Mouse (Mus musculus) liver, postnatal 0 days (tissue): ENCODE results near the gene AL731706.2. TPM values are rescaled to one million over a fixed set of nuclear protein-coding genes. Genes with fewer than 3 reads are reported as not detected.

Source experiments
- ATAC-seq: fragments of 200-750 bp; cut with Nextera tagmentation; 2 replicates; pipeline ENCODE4 v1.8.0; 2017; ENCODE audit warnings: mild to moderate bottlenecking, moderate library complexity
- DNase-seq: peaks from one replicate; pipeline ENCODE4 v3.0.0-alpha.2; 2016
- H3K27ac ChIP-seq: fragments of 300-500 bp; sonication (generic); 2 replicates; pipeline ENCODE4 v1.5.1; 2014; ENCODE audit warnings: antibody characterized with exemption, moderate library complexity, mild to moderate bottlenecking, low read depth
- H3K27me3 ChIP-seq: fragments of 300-500 bp; sonication (generic); 2 replicates; pipeline ENCODE4 v1.6.1; 2014; ENCODE audit warnings: low read length, control low read depth, mixed read lengths; ENCODE audit not compliant: insufficient read depth
- H3K36me3 ChIP-seq: fragments of 300-500 bp; sonication (generic); replicated peaks from 2 replicates; pipeline ENCODE4 v1.6.1; 2014; ENCODE audit warnings: mild to moderate bottlenecking, control low read depth, low read length, moderate library complexity, mixed read lengths; ENCODE audit not compliant: insufficient read depth
- H3K4me1 ChIP-seq: fragments of 300-500 bp; sonication (generic); 2 replicates; pipeline ENCODE4 v1.6.1; 2014; ENCODE audit warnings: antibody characterized with exemption, mild to moderate bottlenecking, control low read depth; ENCODE audit not compliant: insufficient read depth
- H3K4me2 ChIP-seq: fragments of 300-500 bp; sonication (generic); 2 replicates; pipeline ENCODE4 v1.6.1; 2014; ENCODE audit warnings: low read depth, mild to moderate bottlenecking, low read length, moderate library complexity, mixed read lengths
- H3K4me3 ChIP-seq: fragments of 300-500 bp; sonication (generic); 2 replicates; pipeline ENCODE4 v1.5.1; 2014; ENCODE audit warnings: low read depth, low read length
- H3K9ac ChIP-seq: fragments of 300-500 bp; sonication (generic); replicated peaks from 2 replicates; pipeline ENCODE4 v1.6.1; 2014; ENCODE audit warnings: mild to moderate bottlenecking, moderate library complexity
- H3K9me3 ChIP-seq: fragments of 300-500 bp; sonication (generic); 2 replicates; pipeline ENCODE4 v1.6.1; 2016; ENCODE audit warnings: mild to moderate bottlenecking, control low read depth, low read length, mixed read lengths
- CTCF ChIP-seq: sonication (generic); IDR thresholded peaks from 2 replicates; pipeline ENCODE4 v1.5.1; 2016; ENCODE audit warnings: antibody characterized with exemption, low read depth
- EP300 ChIP-seq: IDR thresholded peaks from 2 replicates; pipeline ENCODE4 v1.6.1; 2016; ENCODE audit warnings: antibody characterized with exemption, low read depth, mild to moderate bottlenecking
- WGBS: fragments of 180-500 bp; shearing (Covaris S2); extraction: QIAGEN DNeasy Blood & Tissue Kit; methylation state at CpG from one replicate; pipeline ENCODE4 v1.1.7; 2014; ENCODE audit not compliant: insufficient replicate concordance; 5-methylcytosine and 5-hydroxymethylcytosine counted together
- polyA plus RNA-seq: library from polyadenylated mRNA; unstranded; fragments of >200 nt; fragmentation: Nextera tagmentation; extraction: Ambion mirVana; gene quantifications from 2 replicates; pipeline ENCODE4 v1.2.1, GENCODE M21; 2015

Gene AL731706.2
- polyA plus RNA-seq, 1 experiment from 2014 or later = 23.8 TPM

GRCm38 (mm10) chr2:136911958-136912411 is 26.5 kb upstream of the AL731706.2 start:
- no peaks in the 10 kb centered on the region for H3K4me1 ChIP-seq
- 29% methylated on average over 4 of the region's 4 CpGs for WGBS
- no peaks in the 10 kb centered on the region for H3K36me3 ChIP-seq
- H3K4me3 ChIP-seq = no peak overlapping the region
- H3K27ac ChIP-seq = no peak overlapping the region
- H3K9me3 ChIP-seq = no peaks in the 10 kb centered on the region
- no peak for DNase-seq
- H3K9ac ChIP-seq = no peak overlapping the region
- no peak overlapping the region for H3K4me2 ChIP-seq
- no peaks in the 10 kb centered on the region for H3K27me3 ChIP-seq
- TF ChIP-seq CTCF = no peak
- TF ChIP-seq EP300 = no peak
- ATAC-seq = no peak

GRCm38 (mm10) chr2:136909298-136909697 is 23.8 kb upstream of the AL731706.2 start:
- no peak for TF ChIP-seq CTCF
- TF ChIP-seq EP300 = no peak
- Histone ChIP-seq H3K4me3 (no peak overlapping the region), H3K27me3 (no peaks in the 10 kb centered on the region), H3K4me2 (no peak overlapping the region), H3K9me3 (no peaks in the 10 kb centered on the region), H3K4me1 (no peaks in the 10 kb centered on the region), H3K9ac (no peak overlapping the region), H3K36me3 (peaks cover 8% of the 10 kb centered on the region; the same call in 1 of the 2 replicates), H3K27ac (no peak overlapping the region)
- ATAC-seq = no peak
- WGBS = 67% methylated on average over 2 of the region's 2 CpGs
- no peak for DNase-seq

- TF ChIP-seq EP300 (no peak), CTCF (no peak)
- no peak for ATAC-seq
- no peaks in the 10 kb centered on the region for H3K4me1 ChIP-seq
- H3K36me3 ChIP-seq = peaks cover 8% of the 10 kb centered on the region; the same call in 1 of the 2 replicates
- no peak overlapping the region for H3K27ac ChIP-seq
- no peak for DNase-seq
- H3K27me3 ChIP-seq = no peaks in the 10 kb centered on the region
- no peak overlapping the region for H3K4me3 ChIP-seq
- H3K9me3 ChIP-seq = no peaks in the 10 kb centered on the region
- WGBS = 88% methylated on average over 3 of the region's 3 CpGs
- H3K4me2 ChIP-seq = no peak overlapping the region
- no peak overlapping the region for H3K9ac ChIP-seq
Measured at GRCm38 (mm10) chr2:136908596-136908995, 23.1 kb upstream of the AL731706.2 start.

DNA sequence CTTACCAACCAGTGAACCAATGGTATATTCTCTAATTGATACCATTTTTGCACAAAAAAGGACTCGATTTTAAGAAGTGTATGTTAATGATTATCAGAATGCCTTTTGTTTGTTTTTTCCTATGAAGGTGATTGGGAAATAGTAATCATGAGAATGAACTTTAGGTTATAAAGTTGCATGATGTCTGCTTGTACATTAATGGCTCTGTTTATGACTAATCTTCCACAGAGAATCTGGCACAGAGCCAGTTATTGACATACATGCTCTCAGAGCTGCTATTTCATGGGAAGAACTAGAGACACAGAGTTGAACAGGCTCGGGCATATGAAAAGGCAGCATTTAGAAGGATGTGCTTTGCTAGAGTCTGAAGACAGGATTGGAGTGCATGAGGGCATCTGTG is 10.7 kb upstream of the AL731706.2 start:
- Histone ChIP-seq H3K4me2 (no peak overlapping the region), H3K4me3 (no peak overlapping the region), H3K9ac (no peak overlapping the region), H3K4me1 (peaks cover 10% of the 10 kb centered on the region), H3K9me3 (no peaks in the 10 kb centered on the region), H3K27me3 (no peaks in the 10 kb centered on the region), H3K27ac (no peak overlapping the region), H3K36me3 (no peaks in the 10 kb centered on the region)
- ATAC-seq (no peak), DNase-seq (peak; percentile 29)
- TF ChIP-seq CTCF = no peak
- peak; percentile 57; the same call in 1 of the 2 replicates for TF ChIP-seq EP300
- WGBS = 62% methylated on average over 2 of the region's 2 CpGs

GRCm38 (mm10) chr2:136894494-136894893 is 9.0 kb upstream of the AL731706.2 start:
- Histone ChIP-seq H3K36me3 (no peaks in the 10 kb centered on the region), H3K9me3 (no peaks in the 10 kb centered on the region), H3K4me1 (peaks cover 16% of the 10 kb centered on the region), H3K4me2 (no peak overlapping the region), H3K27ac (no peak overlapping the region), H3K27me3 (no peaks in the 10 kb centered on the region), H3K4me3 (no peak overlapping the region), H3K9ac (no peak overlapping the region)
- ATAC-seq (no peak), DNase-seq (no peak)
- WGBS = 71% methylated on average over 2 of the region's 2 CpGs
- TF ChIP-seq EP300 (no peak), CTCF (no peak)

- peak overlapping the region; percentile 79 for H3K9ac ChIP-seq
- H3K36me3 ChIP-seq = no peaks in the 10 kb centered on the region
- ATAC-seq (peak; percentile 65), DNase-seq (peak; percentile 93)
- peak overlapping the region; percentile 96 for H3K27ac ChIP-seq
- H3K4me3 ChIP-seq = peak overlapping the region; percentile 66
- no peaks in the 10 kb centered on the region for H3K27me3 ChIP-seq
- H3K4me2 ChIP-seq = peak overlapping the region; percentile 76
- H3K4me1 ChIP-seq = peaks cover 16% of the 10 kb centered on the region
- WGBS = under 1% methylated on average over 23 of the region's 23 CpGs
- H3K9me3 ChIP-seq = no peaks in the 10 kb centered on the region
- TF ChIP-seq CTCF = peak; percentile 40; the same call in 1 of the 2 replicates
- peak; percentile 84 for TF ChIP-seq EP300
Measured at GRCm38 (mm10) chr2:136891951-136892371, 6.5 kb upstream of the AL731706.2 start.
